Mouse (Mus musculus): ENCODE measurements at regions not wholly inside any gene's neighbourhood (a gene's known extent, or its start where the extent isn't known, plus 50 kb on each side); places are given as distances from the start of the nearest gene placed in this dataset.
A peak's percentile ranks its signal among the peaks of the same experiment; 100 is the strongest.

- TF ChIP-seq CTCF (IDR thresholded peaks at IDR 0.05; ENCODE audit: borderline replicate concordance, extremely low read depth, insufficient read depth, insufficient read length) (peak; percentile 51; the same call in 1 of the 2 replicates), POLR2A (IDR thresholded peaks at IDR 0.05; ENCODE audit: borderline replicate concordance, extremely low read depth, insufficient read depth, insufficient read length, poor library complexity, severe bottlenecking) (no peak)
Observed at GRCm38 (mm10) chr15:88319527-88319926, 280.6 kb upstream of the Zdhhc25 start.

All from brain, embryonic 14.5 days (tissue).